Mouse (Mus musculus) forebrain, embryonic 14.5 days (tissue): ENCODE measurements around the gene Tmem184a. TPM values are rescaled to one million over a fixed set of nuclear protein-coding genes. Genes with fewer than 3 reads are reported as not detected.

Experiments
- ATAC-seq: fragments of 200-750 bp; cut with Nextera tagmentation; 2 replicates; pipeline ENCODE4 v1.8.0; 2017; ENCODE audit warnings: mild to moderate bottlenecking, moderate library complexity
- DNase-seq: peaks from one replicate; pipeline ENCODE4 v3.0.0-alpha.2; 2015; ENCODE audit warnings: low spot score
- H3K27ac ChIP-seq: fragments of 300-500 bp; sonication (generic); 2 replicates; pipeline ENCODE4 v1.5.1; 2014; ENCODE audit warnings: low read depth, mild to moderate bottlenecking, control low read depth, low read length, moderate library complexity
- H3K27me3 ChIP-seq: fragments of 300-500 bp; sonication (generic); replicated peaks from 2 replicates; pipeline ENCODE4 v1.6.1; 2014; ENCODE audit warnings: low read length, control low read depth, mixed read lengths; ENCODE audit not compliant: control insufficient read depth, insufficient read depth
- H3K36me3 ChIP-seq: fragments of 300-500 bp; sonication (generic); 2 replicates; pipeline ENCODE4 v1.6.1; 2014; ENCODE audit warnings: low read length, control low read depth; ENCODE audit not compliant: control insufficient read depth, insufficient read depth
- H3K4me1 ChIP-seq: fragments of 300-500 bp; sonication (generic); 2 replicates; pipeline ENCODE4 v1.6.1; 2014; ENCODE audit warnings: antibody characterized with exemption, low read length, control low read depth; ENCODE audit not compliant: control insufficient read depth, insufficient read depth
- H3K4me2 ChIP-seq: fragments of 300-500 bp; sonication (generic); 2 replicates; pipeline ENCODE4 v1.6.1; 2014; ENCODE audit warnings: mild to moderate bottlenecking, control low read depth, low read length
- H3K4me3 ChIP-seq: fragments of 300-500 bp; sonication (generic); 2 replicates; pipeline ENCODE4 v1.5.1; 2014; ENCODE audit warnings: low read depth, low read length, control low read depth
- H3K9ac ChIP-seq: fragments of 300-500 bp; sonication (generic); 2 replicates; pipeline ENCODE4 v1.6.1; 2014; ENCODE audit warnings: mild to moderate bottlenecking, low read length, control low read depth, moderate library complexity
- H3K9me3 ChIP-seq: fragments of 300-500 bp; sonication (generic); replicated peaks from 2 replicates; pipeline ENCODE4 v1.6.1; 2016; ENCODE audit warnings: low read length, control low read depth, mixed read lengths; ENCODE audit not compliant: control insufficient read depth
- WGBS: fragments of 180-500 bp; shearing (Covaris S2); extraction: QIAGEN DNeasy Blood & Tissue Kit; methylation state at CpG from one replicate; pipeline ENCODE4 v1.1.7; 2014; 5-methylcytosine and 5-hydroxymethylcytosine counted together
- polyA plus RNA-seq: library from polyadenylated mRNA; unstranded; fragments of >200 nt; fragmentation: Nextera tagmentation; extraction: Ambion mirVana; gene quantifications from 2 replicates; pipeline ENCODE4 v1.2.1, GENCODE M21; 2014

Tmem184a gene
- polyA plus RNA-seq: not detected in 2 replicates

- peaks cover 25% of the 10 kb centered on the region for H3K36me3 ChIP-seq
- ATAC-seq (no peak), DNase-seq (no peak)
- H3K4me1 ChIP-seq: no peaks in the 10 kb centered on the region
- no peaks in the 10 kb centered on the region for H3K9me3 ChIP-seq
- no peak within 1 kb of the TSS for H3K9ac ChIP-seq
- H3K27me3 ChIP-seq: no peaks in the 10 kb centered on the region
- H3K4me2 ChIP-seq: no peak within 1 kb of the TSS
- 92% methylated on average over 9 of the region's 9 CpGs for WGBS
- no peak within 1 kb of the TSS for H3K27ac ChIP-seq
- H3K4me3 ChIP-seq: no peak within 1 kb of the TSS
Observed at GRCm38 (mm10) chr5:139819538-139820181, at the start of gene Tmem184a. Gene Tmem184a, minus strand, starts transcription at chr5:139819917.

GRCm38 (mm10) chr5:139862759-139863158 is 43.0 kb upstream of the Tmem184a start:
- Histone ChIP-seq H3K27me3 (no peaks in the 10 kb centered on the region), H3K4me3 (no peak overlapping the region), H3K27ac (0 out of 2 replicates have a peak overlapping the region, but pooled peaks have one; percentile 39), H3K4me1 (peaks cover 14% of the 10 kb centered on the region), H3K9me3 (no peaks in the 10 kb centered on the region), H3K9ac (no peak overlapping the region), H3K36me3 (no peaks in the 10 kb centered on the region), H3K4me2 (no peak overlapping the region)
- ATAC-seq (peak; percentile 81), DNase-seq (peak; percentile 89)
- WGBS: 16% methylated on average over 4 of the region's 4 CpGs

DNA sequence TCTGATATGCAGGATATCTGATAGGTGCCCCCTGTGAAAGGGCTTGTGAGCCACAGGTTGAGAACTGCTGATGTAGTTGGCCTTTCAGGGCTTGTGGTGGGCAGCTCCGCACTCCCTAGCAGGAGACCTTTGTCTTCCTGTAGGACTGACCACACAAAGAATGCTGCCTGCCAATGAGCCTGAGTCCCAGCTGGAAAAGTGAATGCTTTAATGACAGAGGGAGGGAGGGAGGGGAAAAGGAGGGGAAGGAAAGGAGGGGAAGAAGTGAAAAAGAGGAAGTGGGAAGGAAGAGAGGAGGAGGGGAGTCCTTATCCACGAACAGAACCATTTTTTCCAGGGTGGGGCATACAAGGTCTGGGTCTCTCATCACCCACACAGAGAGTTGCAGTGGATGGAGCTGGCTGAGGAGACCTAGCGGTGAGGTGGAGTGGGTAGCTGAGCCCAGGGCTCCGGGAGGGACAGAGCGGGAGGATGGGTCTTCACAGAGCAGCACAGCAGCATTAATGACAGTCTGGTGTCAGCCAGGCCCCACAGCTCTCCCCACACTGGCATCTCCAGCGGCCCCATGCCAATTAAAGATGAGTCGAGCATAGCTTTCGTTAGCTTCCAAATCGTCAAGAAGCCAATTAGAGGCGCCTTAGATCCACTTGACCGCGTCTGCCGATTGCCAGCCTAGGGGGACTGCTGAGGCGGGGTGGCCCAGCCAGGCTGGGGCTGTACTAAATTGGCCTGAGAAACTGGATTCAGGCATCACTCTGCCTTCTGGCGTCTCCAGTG is 40.8 kb upstream of the Tmem184a start:
- H3K4me1 ChIP-seq: peaks cover 14% of the 10 kb centered on the region
- 3% methylated on average over 15 of the region's 15 CpGs for WGBS
- no peaks in the 10 kb centered on the region for H3K9me3 ChIP-seq
- ATAC-seq (peak; percentile 62; the same call in 1 of the 2 replicates), DNase-seq (peak; percentile 76)
- no peaks in the 10 kb centered on the region for H3K27me3 ChIP-seq
- H3K9ac ChIP-seq: no peak overlapping the region
- H3K4me3 ChIP-seq: no peak overlapping the region
- no peak overlapping the region; the same call in 1 of the 2 replicates for H3K27ac ChIP-seq
- peak overlapping the region; percentile 26; the same call in 1 of the 2 replicates for H3K4me2 ChIP-seq
- no peaks in the 10 kb centered on the region for H3K36me3 ChIP-seq

- Histone ChIP-seq H3K36me3 (no peaks in the 10 kb centered on the region), H3K27ac (no peak overlapping the region), H3K4me1 (0 out of 2 replicates have a peak, but pooled peaks cover 2% of the 10 kb centered on the region), H3K4me3 (no peak overlapping the region), H3K27me3 (no peaks in the 10 kb centered on the region), H3K4me2 (no peak overlapping the region), H3K9ac (no peak overlapping the region), H3K9me3 (no peaks in the 10 kb centered on the region)
- no peak for ATAC-seq
- 74% methylated on average over 12 of the region's 12 CpGs for WGBS
- DNase-seq: no peak
Observed at GRCm38 (mm10) chr5:139849626-139850320, 30.1 kb upstream of the Tmem184a start.

DNA sequence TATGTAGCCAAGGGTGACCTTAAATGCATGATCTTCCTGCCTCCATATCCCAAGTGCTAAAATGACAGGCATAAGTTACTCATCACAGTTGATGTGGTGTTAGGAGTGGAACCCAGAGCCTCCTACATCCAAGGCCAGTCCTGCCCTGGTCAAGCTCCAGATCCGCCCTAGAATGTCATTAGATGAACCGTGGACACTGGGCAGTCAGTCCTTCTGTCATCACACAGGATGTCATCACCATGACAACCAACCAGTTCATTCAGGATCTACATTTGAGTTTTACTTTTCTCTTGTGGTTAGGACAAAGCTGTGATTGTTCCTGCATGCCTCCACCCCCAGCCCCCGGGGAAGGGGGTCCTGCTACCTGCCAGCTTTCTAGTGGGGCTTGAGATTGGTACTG is 19.4 kb upstream of the Tmem184a start:
- H3K4me1 ChIP-seq: no peaks in the 10 kb centered on the region
- no peak for DNase-seq
- H3K4me2 ChIP-seq: no peak overlapping the region
- no peaks in the 10 kb centered on the region for H3K36me3 ChIP-seq
- H3K4me3 ChIP-seq: no peak overlapping the region
- H3K9ac ChIP-seq: no peak overlapping the region
- 37% methylated on average over 3 of the region's 3 CpGs for WGBS
- no peak overlapping the region for H3K27ac ChIP-seq
- no peak for ATAC-seq
- no peaks in the 10 kb centered on the region for H3K9me3 ChIP-seq
- no peaks in the 10 kb centered on the region for H3K27me3 ChIP-seq

DNA sequence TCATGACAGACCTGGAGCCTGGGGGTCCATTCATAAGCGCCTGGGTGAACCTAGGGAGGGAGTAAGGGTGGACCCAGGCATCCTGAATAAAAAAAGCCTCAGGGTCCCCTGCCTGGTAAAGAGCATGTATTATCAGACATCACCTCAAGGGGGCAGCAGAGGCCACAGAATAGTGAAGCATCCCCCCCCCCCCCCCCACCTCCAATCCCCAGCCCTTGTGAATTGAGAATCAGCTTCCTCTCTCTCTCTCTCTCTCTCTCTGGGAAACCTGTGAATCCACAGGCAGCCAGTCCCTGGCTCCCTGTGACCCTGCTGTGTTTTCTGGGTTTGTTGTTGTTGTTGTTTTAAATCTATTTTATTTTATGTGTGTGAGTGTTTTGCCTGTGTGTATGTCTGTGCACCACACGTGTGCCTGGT is 18.8 kb upstream of the Tmem184a start:
- WGBS: 18% methylated on average over 2 of the region's 2 CpGs
- ATAC-seq: peak; percentile 62
- no peak overlapping the region for H3K27ac ChIP-seq
- H3K4me3 ChIP-seq: no peak overlapping the region
- H3K9ac ChIP-seq: no peak overlapping the region
- no peaks in the 10 kb centered on the region for H3K36me3 ChIP-seq
- H3K4me2 ChIP-seq: no peak overlapping the region
- DNase-seq: peak; percentile 84
- H3K9me3 ChIP-seq: no peaks in the 10 kb centered on the region
- H3K4me1 ChIP-seq: no peaks in the 10 kb centered on the region
- no peaks in the 10 kb centered on the region for H3K27me3 ChIP-seq

GRCm38 (mm10) chr5:139835706-139836105 is 16.0 kb upstream of the Tmem184a start:
- no peak overlapping the region for H3K27ac ChIP-seq
- H3K4me3 ChIP-seq: no peak overlapping the region
- no peak for DNase-seq
- H3K4me1 ChIP-seq: no peaks in the 10 kb centered on the region
- H3K36me3 ChIP-seq: no peaks in the 10 kb centered on the region
- no peaks in the 10 kb centered on the region for H3K9me3 ChIP-seq
- no peak overlapping the region for H3K9ac ChIP-seq
- 79% methylated on average over 7 of the region's 7 CpGs for WGBS
- ATAC-seq: no peak
- H3K4me2 ChIP-seq: no peak overlapping the region
- no peaks in the 10 kb centered on the region for H3K27me3 ChIP-seq

DNA sequence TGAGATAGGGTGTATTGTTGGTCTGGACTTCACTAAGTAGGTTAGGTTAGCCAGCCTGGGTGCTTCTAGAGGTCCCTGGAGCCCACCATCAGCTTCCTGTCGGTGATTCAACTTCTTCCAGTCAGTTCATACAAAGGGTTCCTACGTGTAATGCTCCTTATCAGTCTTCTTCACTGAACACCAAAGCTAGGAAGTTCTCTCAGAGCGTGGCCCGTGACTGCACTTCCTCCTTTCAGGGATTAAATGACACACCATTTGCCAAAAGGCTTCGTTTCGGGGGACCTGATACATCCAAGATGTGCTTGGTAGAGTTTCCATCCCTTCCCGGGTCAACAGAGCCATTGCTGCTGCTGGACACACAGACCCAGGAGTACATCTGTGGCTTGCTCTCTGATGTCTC is 12.4 kb upstream of the Tmem184a start:
- no peaks in the 10 kb centered on the region for H3K9me3 ChIP-seq
- H3K9ac ChIP-seq: no peak overlapping the region
- H3K4me1 ChIP-seq: no peaks in the 10 kb centered on the region
- DNase-seq (no peak), ATAC-seq (no peak)
- no peak overlapping the region for H3K4me3 ChIP-seq
- no peak overlapping the region for H3K4me2 ChIP-seq
- WGBS: 86% methylated on average over 7 of the region's 7 CpGs
- H3K27me3 ChIP-seq: no peaks in the 10 kb centered on the region
- no peak overlapping the region for H3K27ac ChIP-seq
- no peaks in the 10 kb centered on the region for H3K36me3 ChIP-seq
